Comparison of ENCODE assay signal across 23 mouse cellular contexts in the genomic region with DNA sequence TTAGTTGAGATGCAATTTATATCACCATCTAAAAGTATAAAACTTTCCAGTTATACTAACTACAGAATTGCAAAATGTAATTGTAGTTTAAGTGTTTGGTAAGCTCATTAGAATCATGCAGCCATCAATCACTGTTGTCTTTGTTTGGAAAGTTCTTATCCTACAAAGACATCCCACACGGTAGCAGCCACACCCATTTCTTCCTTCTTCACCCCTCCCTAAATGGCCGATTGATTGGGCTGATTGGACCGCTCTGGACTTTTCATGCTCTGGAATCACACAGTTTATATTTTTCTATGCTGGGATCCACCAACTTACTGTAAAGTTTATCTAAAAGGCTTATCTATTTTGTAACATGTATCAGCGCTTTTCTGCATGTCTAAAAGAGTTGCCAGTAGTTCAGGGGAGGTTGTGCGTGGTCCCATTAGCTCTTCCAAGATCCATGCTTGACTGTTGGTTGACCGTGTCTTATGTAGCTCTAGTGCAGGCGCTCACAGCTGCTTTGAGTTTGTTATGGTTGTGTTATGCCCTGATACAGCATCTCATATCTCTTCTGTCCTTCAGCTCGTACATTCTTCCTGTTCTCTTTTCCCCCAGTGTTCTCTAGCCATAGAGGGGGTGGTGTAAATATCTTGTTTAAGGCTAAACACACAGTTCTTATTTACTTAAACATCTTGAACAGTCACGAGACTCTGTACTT.
"Had no signal": no experiment of that assay in that cellular context is flagged by ENCODE, and none has a peak within 500 bp of the region (broad histone marks: within the 10 kb centered on the region; RNA-seq: fewer than 3 reads in every experiment).

No protein-coding gene starts in this region.

- H3K4me3 ChIP-seq: layer of hippocampus, adult 2 months; limb, embryonic 10.5 days; limb, embryonic 13.5 days; liver, embryonic 12.5 days; liver, embryonic 15.5 days; megakaryocyte, embryonic 14.5 days; neural tube, embryonic 12.5 days; neural tube, embryonic 15.5 days; stomach, embryonic 15.5 days had no signal

- ATAC-seq: inflammation-experienced regulatory T-cells, adult 6 months; intestine, embryonic 16.5 days; liver, embryonic 12.5 days had no signal

- H3K9me3 ChIP-seq: limb, embryonic 10.5 days; limb, embryonic 13.5 days; liver, embryonic 12.5 days; liver, embryonic 15.5 days; megakaryocyte, embryonic 14.5 days; neural tube, embryonic 12.5 days; neural tube, embryonic 15.5 days; stomach, embryonic 15.5 days had no signal

- H3K36me3 ChIP-seq: limb, embryonic 10.5 days; limb, embryonic 13.5 days; liver, embryonic 12.5 days; liver, embryonic 15.5 days; neural tube, embryonic 12.5 days; neural tube, embryonic 15.5 days; stomach, embryonic 15.5 days had no signal

- H3K27ac ChIP-seq: layer of hippocampus, adult 2 months; limb, embryonic 10.5 days; limb, embryonic 13.5 days; liver, embryonic 12.5 days; liver, embryonic 15.5 days; macrophage; neural tube, embryonic 12.5 days; neural tube, embryonic 15.5 days had no signal

- H3K4me2 ChIP-seq: limb, embryonic 13.5 days; liver, embryonic 12.5 days; liver, embryonic 15.5 days; midbrain, embryonic 11.5 days; neural tube, embryonic 12.5 days; neural tube, embryonic 15.5 days; stomach, embryonic 15.5 days had no signal

- H3K9ac ChIP-seq: limb, embryonic 13.5 days; liver, embryonic 12.5 days; liver, embryonic 15.5 days; neural tube, embryonic 12.5 days; neural tube, embryonic 15.5 days; stomach, embryonic 15.5 days had no signal

- H3K27me3 ChIP-seq: limb, embryonic 13.5 days; liver, embryonic 12.5 days; liver, embryonic 15.5 days; megakaryocyte, embryonic 14.5 days; neural tube, embryonic 12.5 days; neural tube, embryonic 15.5 days; stomach, embryonic 15.5 days had no signal

- DNase-seq: kidney, adult 18-20 months; kidney, adult 9 months; kidney, postnatal 14 days; layer of hippocampus, adult 9-11 months; liver; midbrain, embryonic 14.5 days; retina, postnatal 1 day; right cerebral cortex, postnatal 25 days; spleen, adult 18-20 months; thymus, postnatal 25 days had no signal
